Mouse (Mus musculus) CH12.LX (cell line): ENCODE data around the gene 6030468B19Rik.

Experiments
- CTCF ChIP-seq, 2 experiments: IDR thresholded peaks in 1 of 2; conservative IDR thresholded peaks in 1 of 2; 2 replicates each; pipeline ENCODE4 v1.5.1; 2011 to 2012; ENCODE audit warnings: low read depth in 2 of 2, low read length in 2 of 2, improper control_type of control experiment in 1 of 2, inconsistent platforms in 1 of 2, mild to moderate bottlenecking in 1 of 2, moderate library complexity in 1 of 2
- JUND ChIP-seq: conservative IDR thresholded peaks from 2 replicates; pipeline ENCODE4 v1.6.1; 2011; ENCODE audit warnings: low read depth, low read length, improper control_type of control experiment
- POLR2A ChIP-seq: IDR thresholded peaks from 2 replicates; pipeline ENCODE4 v1.6.1; 2011; ENCODE audit warnings: low read depth, mild to moderate bottlenecking, improper control_type of control experiment, low read length
- SIN3A ChIP-seq: IDR thresholded peaks from 2 replicates; pipeline ENCODE4 v1.6.1; 2012; ENCODE audit warnings: low read length, improper control_type of control experiment, inconsistent platforms
- TBP ChIP-seq: conservative IDR thresholded peaks from 2 replicates; pipeline ENCODE4 v1.6.1; 2011; ENCODE audit warnings: low read depth, low read length, improper control_type of control experiment

- TF ChIP-seq CTCF (conservative IDR thresholded peaks at IDR 0.05 in 1 of 2, IDR thresholded peaks at IDR 0.05 in 1 of 2; ENCODE audit: low read depth in 2 of 2, low read length in 2 of 2) (no peak), POLR2A (no peak), TBP (no peak), SIN3A (no peak), JUND (no peak)
These were observed 35.2 kb upstream of the 6030468B19Rik start for GRCm38 (mm10) chr11:117762246-117762645.
